23 mouse cellular contexts compared by ENCODE assay signal in genomic region chr2:112819059-112819458, GRCm38 (mm10).
DNase-seq lines count a peak whose midpoint lies in the region; ATAC-seq lines count a peak whose summit lies in the region.
"Had no signal": no experiment of that assay in that cellular context is flagged by ENCODE, and none has a peak within 500 bp of the region (broad histone marks: within the 10 kb centered on the region; RNA-seq: fewer than 3 reads in every experiment).

No protein-coding gene starts in this region.

- no peak overlapping the region for H3K4me2 ChIP-seq in hindbrain, embryonic 12.5 days (replicated peaks)
- no peak overlapping the region for H3K4me2 ChIP-seq in hindbrain, embryonic 13.5 days
- H3K4me2 ChIP-seq in hindbrain, embryonic 16.5 days (ENCODE audit: low read length) = no peak overlapping the region
- no peak overlapping the region for H3K4me2 ChIP-seq in neural tube, embryonic 14.5 days (ENCODE audit: low read depth, low read length)
- H3K4me2 ChIP-seq: forebrain, embryonic 13.5 days; heart, embryonic 11.5 days had no signal

- 37% methylated on average over 2 of the region's 2 CpGs for WGBS in hindbrain, embryonic 12.5 days
- 65% methylated on average over 2 of the region's 2 CpGs for WGBS in hindbrain, embryonic 10.5 days
- WGBS in hindbrain, embryonic 13.5 days = 53% methylated on average over 2 of the region's 2 CpGs
- 39% methylated on average over 2 of the region's 2 CpGs for WGBS in hindbrain, embryonic 16.5 days
- 41% methylated on average over 2 of the region's 2 CpGs for WGBS in neural tube, embryonic 14.5 days

- no peaks in the 10 kb centered on the region for H3K4me1 ChIP-seq in hindbrain, embryonic 12.5 days
- H3K4me1 ChIP-seq in hindbrain, embryonic 10.5 days (replicated peaks) = no peaks in the 10 kb centered on the region
- H3K4me1 ChIP-seq in hindbrain, embryonic 13.5 days (replicated peaks) = peaks cover 5% of the 10 kb centered on the region; the same call in 1 of the 2 replicates
- no peaks in the 10 kb centered on the region for H3K4me1 ChIP-seq in hindbrain, embryonic 16.5 days (ENCODE audit: control insufficient read depth, insufficient read depth, low read depth, low read length)
- H3K4me1 ChIP-seq in neural tube, embryonic 14.5 days (ENCODE audit: control insufficient read depth, insufficient read depth, low read length) = no peaks in the 10 kb centered on the region
- H3K4me1 ChIP-seq: forebrain, embryonic 13.5 days had no signal

- no peaks in the 10 kb centered on the region for H3K36me3 ChIP-seq in hindbrain, embryonic 12.5 days
- H3K36me3 ChIP-seq in hindbrain, embryonic 10.5 days = no peaks in the 10 kb centered on the region
- H3K36me3 ChIP-seq in hindbrain, embryonic 13.5 days = no peaks in the 10 kb centered on the region
- no peaks in the 10 kb centered on the region for H3K36me3 ChIP-seq in hindbrain, embryonic 16.5 days (ENCODE audit: control insufficient read depth, insufficient read depth, low read length)
- H3K36me3 ChIP-seq in neural tube, embryonic 14.5 days (ENCODE audit: control insufficient read depth, insufficient read depth, low read length) = no peaks in the 10 kb centered on the region
- H3K36me3 ChIP-seq: forebrain, embryonic 10.5 days; G1E had no signal

- no peak for DNase-seq in hindbrain, embryonic 10.5 days (ENCODE audit: low spot score)
- DNase-seq in kidney, postnatal 36 days = no peak
- no peak for DNase-seq in heart, postnatal 36 days
- DNase-seq: adrenal gland, postnatal 10 days; adrenal gland, postnatal 36 days; B cell, adult 2 months; cerebellum, adult 18-20 months; cerebellum, adult 9-10 months; cerebellum, postnatal 14 days; forebrain, postnatal 0 days; gastrocnemius, adult 2 months; gastrocnemius, postnatal 14 days; heart, adult 11 months had no signal

- ATAC-seq in hindbrain, embryonic 12.5 days (ENCODE audit: low FRiP score) = peak; percentile 46; the same call in 1 of the 2 replicates
- ATAC-seq in hindbrain, embryonic 13.5 days (ENCODE audit: low FRiP score) = peak; percentile 61
- ATAC-seq in hindbrain, embryonic 16.5 days = peak; percentile 34; the same call in 1 of the 2 replicates
- peak; percentile 58; the same call in 1 of the 2 replicates for ATAC-seq in neural tube, embryonic 14.5 days (ENCODE audit: low read depth)
- ATAC-seq: forebrain, embryonic 13.5 days; forebrain, postnatal 0 days; Patski had no signal

- no peak overlapping the region for H3K4me3 ChIP-seq in hindbrain, embryonic 12.5 days
- no peak overlapping the region for H3K4me3 ChIP-seq in hindbrain, embryonic 10.5 days
- no peak overlapping the region for H3K4me3 ChIP-seq in hindbrain, embryonic 13.5 days
- no peak overlapping the region for H3K4me3 ChIP-seq in hindbrain, embryonic 16.5 days (ENCODE audit: low read length)
- H3K4me3 ChIP-seq in neural tube, embryonic 14.5 days (ENCODE audit: low read depth, low read length) = no peak overlapping the region
- H3K4me3 ChIP-seq: forebrain, embryonic 10.5 days; forebrain, embryonic 13.5 days; gastrocnemius, adult 2 months had no signal

- H3K27me3 ChIP-seq in hindbrain, embryonic 12.5 days = no peaks in the 10 kb centered on the region
- H3K27me3 ChIP-seq in hindbrain, embryonic 10.5 days (ENCODE audit: insufficient read depth, poor library complexity, severe bottlenecking) = no peaks in the 10 kb centered on the region
- H3K27me3 ChIP-seq in hindbrain, embryonic 13.5 days = no peaks in the 10 kb centered on the region
- no peaks in the 10 kb centered on the region for H3K27me3 ChIP-seq in hindbrain, embryonic 16.5 days (replicated peaks; ENCODE audit: control insufficient read depth, insufficient read depth, low read length)
- no peaks in the 10 kb centered on the region for H3K27me3 ChIP-seq in neural tube, embryonic 14.5 days (ENCODE audit: control insufficient read depth, insufficient read depth, low read length)
- H3K27me3 ChIP-seq: CH12.LX; forebrain, embryonic 13.5 days; Patski had no signal

- H3K9me3 ChIP-seq in hindbrain, embryonic 12.5 days (replicated peaks) = no peaks in the 10 kb centered on the region
- H3K9me3 ChIP-seq in hindbrain, embryonic 10.5 days = no peaks in the 10 kb centered on the region
- no peaks in the 10 kb centered on the region for H3K9me3 ChIP-seq in hindbrain, embryonic 13.5 days
- no peaks in the 10 kb centered on the region for H3K9me3 ChIP-seq in hindbrain, embryonic 16.5 days (ENCODE audit: control insufficient read depth, low read length)
- H3K9me3 ChIP-seq in neural tube, embryonic 14.5 days (ENCODE audit: control insufficient read depth, low read length) = no peaks in the 10 kb centered on the region
- H3K9me3 ChIP-seq: forebrain, embryonic 10.5 days; forebrain, embryonic 13.5 days; G1E had no signal

- H3K27ac ChIP-seq in hindbrain, embryonic 12.5 days = no peak overlapping the region
- no peak overlapping the region for H3K27ac ChIP-seq in hindbrain, embryonic 10.5 days
- H3K27ac ChIP-seq in hindbrain, embryonic 13.5 days = no peak overlapping the region
- no peak overlapping the region for H3K27ac ChIP-seq in hindbrain, embryonic 16.5 days (ENCODE audit: low read depth, low read length)
- no peak overlapping the region for H3K27ac ChIP-seq in neural tube, embryonic 14.5 days (ENCODE audit: low read depth, low read length)
- H3K27ac ChIP-seq: forebrain, embryonic 10.5 days; forebrain, embryonic 13.5 days; gastrocnemius, adult 2 months had no signal

- intact Hi-C loops in heart, postnatal 36 days (cut with DNase I) = no loop called here

- no peak overlapping the region for H3K9ac ChIP-seq in hindbrain, embryonic 12.5 days
- H3K9ac ChIP-seq in hindbrain, embryonic 13.5 days = no peak overlapping the region
- H3K9ac ChIP-seq in hindbrain, embryonic 16.5 days (ENCODE audit: low read depth, low read length) = no peak overlapping the region
- no peak overlapping the region for H3K9ac ChIP-seq in neural tube, embryonic 14.5 days (replicated peaks; ENCODE audit: low read depth, low read length)
- H3K9ac ChIP-seq: forebrain, embryonic 13.5 days; forebrain, postnatal 0 days had no signal
